Comparison of ENCODE assay signal across 9 mouse cellular contexts in genomic region chr4:47603378-47603777, GRCm38 (mm10).
DNase-seq lines count a peak whose midpoint lies in the region; ATAC-seq lines count a peak whose summit lies in the region.
"Had no signal": no experiment of that assay in that cellular context is flagged by ENCODE, and none has a peak within 500 bp of the region (broad histone marks: within the 10 kb centered on the region; RNA-seq: fewer than 3 reads in every experiment).

No protein-coding gene starts in this region.

- DNase-seq in heart, adult 11 months: no peak
- DNase-seq in forelimb bud, embryonic 11.5 days (ENCODE audit: low read depth, low spot score): peak; percentile 4
- no peak for DNase-seq in spleen, adult 12 weeks (ENCODE audit: low spot score)
- no peak for DNase-seq in adipocyte (ENCODE audit: low spot score)
- no peak for DNase-seq in thymus, postnatal 4 days
- DNase-seq: lung, adult 2 months had no signal

- 40% methylated on average over 6 of the region's 6 CpGs for WGBS in heart, embryonic 11.5 days (ENCODE audit: insufficient replicate concordance)
- 40% methylated on average over 6 of the region's 6 CpGs for WGBS in limb, embryonic 15.5 days

- peak overlapping the region; percentile 94 for H3K27ac ChIP-seq in heart, embryonic 11.5 days (ENCODE audit: low read depth, low read length)
- 0 out of 2 replicates have a peak overlapping the region, but pooled peaks have one; percentile 21 for H3K27ac ChIP-seq in brown adipose tissue, adult 24 weeks (replicated peaks; ENCODE audit: low read depth, low read length)
- H3K27ac ChIP-seq in limb, embryonic 15.5 days: peak overlapping the region; percentile 82

- H3K9me3 ChIP-seq in heart, embryonic 11.5 days (replicated peaks; ENCODE audit: control insufficient read depth, low read length): no peaks in the 10 kb centered on the region
- H3K9me3 ChIP-seq in limb, embryonic 15.5 days: no peaks in the 10 kb centered on the region

- H3K4me3 ChIP-seq in heart, embryonic 11.5 days (ENCODE audit: low read depth, low read length): peak overlapping the region; percentile 2; the same call in 1 of the 2 replicates
- peak overlapping the region; percentile 35 for H3K4me3 ChIP-seq in brown adipose tissue, adult 24 weeks (ENCODE audit: insufficient read depth, low read depth, low read length)
- peak overlapping the region; percentile 31 for H3K4me3 ChIP-seq in limb, embryonic 15.5 days

- no peak for ATAC-seq in heart, embryonic 11.5 days (replicated peaks; ENCODE audit: insufficient number of reproducible peaks, low FRiP score, low TSS enrichment)
- no peak for ATAC-seq in limb, embryonic 15.5 days (ENCODE audit: insufficient number of reproducible peaks, low FRiP score, low TSS enrichment, low read depth)

- no peaks in the 10 kb centered on the region for H3K27me3 ChIP-seq in heart, embryonic 11.5 days (ENCODE audit: control insufficient read depth, insufficient read depth, low read length)
- H3K27me3 ChIP-seq in limb, embryonic 15.5 days: no peaks in the 10 kb centered on the region

- H3K4me2 ChIP-seq in heart, embryonic 11.5 days: peak overlapping the region; percentile 57
- peak overlapping the region; percentile 50 for H3K4me2 ChIP-seq in limb, embryonic 15.5 days

- no peaks in the 10 kb centered on the region for H3K36me3 ChIP-seq in heart, embryonic 11.5 days (ENCODE audit: control insufficient read depth, insufficient read depth, low read length)
- H3K36me3 ChIP-seq in limb, embryonic 15.5 days: no peaks in the 10 kb centered on the region

- H3K9ac ChIP-seq in heart, embryonic 11.5 days (ENCODE audit: low read depth, low read length): peak overlapping the region; percentile 56
- 0 out of 2 replicates have a peak overlapping the region, but pooled peaks have one; percentile 17 for H3K9ac ChIP-seq in limb, embryonic 15.5 days

- peaks cover 10% of the 10 kb centered on the region; the same call in 1 of the 2 replicates for H3K4me1 ChIP-seq in heart, embryonic 11.5 days (ENCODE audit: control insufficient read depth, insufficient read depth, low read length)
- H3K4me1 ChIP-seq in brown adipose tissue, adult 24 weeks (ENCODE audit: control insufficient read depth, insufficient read depth, insufficient read length, low read length): no peaks in the 10 kb centered on the region
- H3K4me1 ChIP-seq in limb, embryonic 15.5 days: peaks cover 20% of the 10 kb centered on the region

Comparison
In these comparisons a context has a peak if more than half of its experiments do, and no peak if none do; other contexts are left out.
1. H3K27ac ChIP-seq: peak in every context shown above with its lines; median percentile 94 in heart, embryonic 11.5 days; 82 in limb, embryonic 15.5 days; 21 in brown adipose tissue, adult 24 weeks.